Mouse (Mus musculus): ENCODE measurements around the gene Slc35d3. TPM values are rescaled to one million over a fixed set of nuclear protein-coding genes. Genes with fewer than 3 reads are reported as not detected.

Gene Slc35d3
- polyA plus RNA-seq, 1 experiment = 1.4 TPM

GRCm38 (mm10) chr10:19811436-19812172 lies 39.7 kb downstream of the Slc35d3 start:
- H3K4me3 ChIP-seq (ENCODE audit: insufficient read depth, low read length) = no peak overlapping the region
- H3K27ac ChIP-seq (ENCODE audit: insufficient read depth, low read length) = no peak overlapping the region
- TF ChIP-seq CTCF (IDR thresholded peaks at IDR 0.05; ENCODE audit: borderline replicate concordance, insufficient read depth, low read length) (no peak), POLR2A (IDR thresholded peaks at IDR 0.05; ENCODE audit: low read depth, low read length) (no peak)
- no peaks in the 10 kb centered on the region for H3K4me1 ChIP-seq (ENCODE audit: control insufficient read depth, insufficient read depth, low read length)

GRCm38 (mm10) chr10:19804763-19805162 lies 46.5 kb downstream of the Slc35d3 start:
- no peaks in the 10 kb centered on the region for H3K4me1 ChIP-seq (ENCODE audit: control insufficient read depth, insufficient read depth, low read length)
- no peak for TF ChIP-seq POLR2A (IDR thresholded peaks at IDR 0.05; ENCODE audit: low read depth, low read length)
- no peak for TF ChIP-seq CTCF (IDR thresholded peaks at IDR 0.05; ENCODE audit: borderline replicate concordance, insufficient read depth, low read length)
- H3K4me3 ChIP-seq (ENCODE audit: insufficient read depth, low read length) = no peak overlapping the region
- no peak overlapping the region for H3K27ac ChIP-seq (ENCODE audit: insufficient read depth, low read length)

- TF ChIP-seq POLR2A (IDR thresholded peaks at IDR 0.05; ENCODE audit: low read depth, low read length) (no peak), CTCF (IDR thresholded peaks at IDR 0.05; ENCODE audit: borderline replicate concordance, insufficient read depth, low read length) (no peak)
- Histone ChIP-seq H3K4me3 (ENCODE audit: insufficient read depth, low read length) (no peak overlapping the region), H3K27ac (ENCODE audit: insufficient read depth, low read length) (no peak overlapping the region), H3K4me1 (ENCODE audit: control insufficient read depth, insufficient read depth, low read length) (no peaks in the 10 kb centered on the region)
Measured at GRCm38 (mm10) chr10:19802958-19803357, 48.3 kb downstream of the Slc35d3 start.

Other genes with a start within 250 kb of the Slc35d3 start
- gene Il22ra2, start 229.5 kb downstream of the Slc35d3 start, polyA plus RNA-seq (2011; ENCODE audit: insufficient read length, low read depth, missing spikeins) = not detected in 2 replicates
- gene Il20ra, start 138.9 kb downstream of the Slc35d3 start, polyA plus RNA-seq (2011; ENCODE audit: insufficient read length, low read depth, missing spikeins) = 2.6 and 2.9 TPM in 2 replicates
- 13.6 and 19.7 TPM in 2 replicates for gene Pex7, start 56.2 kb upstream of the Slc35d3 start, polyA plus RNA-seq (2011; ENCODE audit: insufficient read length, low read depth, missing spikeins)
- gene Map3k5, start 83.0 kb upstream of the Slc35d3 start, polyA plus RNA-seq (2011; ENCODE audit: insufficient read length, low read depth, missing spikeins) = 4.0 and 4.7 TPM in 2 replicates

All from embryonic fibroblast, embryonic 13.5 days (primary cell).